Mouse (Mus musculus) layer of hippocampus, postnatal 10 days (tissue): ENCODE measurements around the gene Anapc11. TPM values are rescaled to one million over a fixed set of nuclear protein-coding genes. Genes with fewer than 3 reads are reported as not detected.
A peak's percentile ranks its signal among the peaks of the same experiment; 100 is the strongest.
"Not testable (repeated sequence)": the region's sequence is repeated elsewhere in the genome, so short reads cannot be mapped to it uniquely, and the experiment has no call there.

Experiments used
- DNase-seq, 2 experiments: peaks; one replicate each; pipeline ENCODE4 v3.0.0; 2021; ENCODE audit warnings: low spot score in 2 of 2
- long read RNA-seq: library from polyadenylated mRNA; stranded (forward); transcript quantifications from one replicate; pipeline ENCODE4 v2.0.0, GENCODE M21; 2023
- total RNA-seq, 2 experiments: library from RNA; stranded (reverse); gene quantifications; 2 replicates each; pipeline ENCODE4 v1.2.3; 2021

Anapc11 gene
- 100 to 1,000 TPM in 1 of 2 experiments, 10 to 100 TPM in 1; 93.5 to 107 TPM for total RNA-seq
- long read RNA-seq, transcript Anapc11-201 (3 exons, 3,229 nt): major isoform, 87 of 157 reads
- long read RNA-seq, transcript Anapc11-202 (3 exons, 962 nt): minor isoform, 54 of 157 reads
- long read RNA-seq, partial matches to known transcripts: 10 of 157 reads
- long read RNA-seq, other reads (novel, unspliced or antisense): 6 of 157 reads

GRCm38 (mm10) chr11:120598283-120598989, at the start of gene Anapc11, which contains the start of gene Alyref:
TSS of gene Anapc11 (plus strand) at chr11:120598421.
TSS of gene Alyref (minus strand) at chr11:120598365.
- peak; percentile 87 to 93 for DNase-seq

DNA sequence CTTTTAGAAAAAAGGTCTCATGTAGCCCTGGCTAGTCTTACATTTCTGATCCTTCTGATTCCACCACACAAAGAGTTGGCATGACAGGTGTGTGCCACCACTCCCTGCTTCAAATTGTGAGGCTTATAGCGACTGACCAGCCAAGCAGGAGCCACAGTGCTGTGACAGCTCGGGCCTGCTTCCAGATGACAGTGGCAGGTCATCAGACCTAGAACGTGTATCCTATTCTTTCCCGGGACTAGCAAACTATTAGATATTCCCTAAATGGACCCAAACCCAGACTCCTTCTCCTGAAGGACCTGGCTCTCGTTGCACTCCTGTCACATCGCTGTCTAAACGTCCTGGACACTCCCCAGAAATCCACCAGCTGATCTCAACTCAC, 49.4 kb upstream of the Anapc11 start:
- no peak for DNase-seq

- peak; percentile 90 to 95 for DNase-seq
Measured at GRCm38 (mm10) chr11:120549168-120549945, 48.9 kb upstream of the Anapc11 start, which contains the start of gene Mcrip1. TSS of gene Mcrip1 (minus strand) at chr11:120549727.

GRCm38 (mm10) chr11:120549986-120550809, 48.0 kb upstream of the Anapc11 start:
- DNase-seq: peak in 1 of 2 experiments; percentile 28

- no peak for DNase-seq
Measured at GRCm38 (mm10) chr11:120550810-120551440, 47.3 kb upstream of the Anapc11 start, which contains the start of gene Ppp1r27. TSS of gene Ppp1r27 (minus strand) at chr11:120551132.

- DNase-seq: no peak
Measured at GRCm38 (mm10) chr11:120552736-120553135, 45.5 kb upstream of the Anapc11 start.

DNA sequence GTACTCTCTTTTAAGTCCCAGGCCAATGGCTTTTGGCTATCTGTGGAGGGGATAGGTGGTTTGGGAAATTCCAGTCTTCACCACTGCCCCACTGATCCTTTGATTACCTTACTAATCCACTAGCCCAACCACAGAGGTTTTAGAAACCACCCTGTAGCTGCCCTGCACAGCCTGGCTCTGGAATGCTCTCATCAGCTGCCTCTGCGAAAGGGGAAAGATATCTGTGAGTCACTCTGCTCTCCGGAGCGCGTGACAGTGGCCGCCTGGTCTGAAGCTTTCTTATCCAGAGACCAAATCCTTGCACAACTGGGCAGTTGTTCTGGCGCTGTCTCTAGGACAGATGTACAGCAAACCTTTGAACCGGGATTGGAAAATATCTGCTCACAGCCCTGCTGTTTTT, 43.4 kb upstream of the Anapc11 start:
- DNase-seq: no peak

DNA sequence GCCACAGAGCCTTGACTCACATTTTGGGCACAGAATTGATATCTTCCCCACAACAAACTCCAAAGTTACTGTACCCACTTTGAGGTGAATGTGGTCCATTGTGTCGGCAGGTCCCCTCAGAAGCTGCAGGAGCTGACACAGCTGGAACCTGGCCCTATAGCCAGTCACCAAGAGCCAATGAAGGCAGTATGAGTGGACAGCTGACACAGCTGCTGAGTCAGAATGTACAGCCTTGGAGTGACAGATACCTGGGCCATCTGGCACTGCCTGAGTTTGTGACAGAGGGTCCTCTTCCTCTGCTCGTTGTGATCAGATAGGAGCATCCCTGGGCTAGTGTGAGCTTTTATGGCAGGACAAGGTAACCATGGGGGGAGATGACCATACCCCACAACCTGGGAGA, 43.0 kb upstream of the Anapc11 start:
- no peak for DNase-seq

DNA sequence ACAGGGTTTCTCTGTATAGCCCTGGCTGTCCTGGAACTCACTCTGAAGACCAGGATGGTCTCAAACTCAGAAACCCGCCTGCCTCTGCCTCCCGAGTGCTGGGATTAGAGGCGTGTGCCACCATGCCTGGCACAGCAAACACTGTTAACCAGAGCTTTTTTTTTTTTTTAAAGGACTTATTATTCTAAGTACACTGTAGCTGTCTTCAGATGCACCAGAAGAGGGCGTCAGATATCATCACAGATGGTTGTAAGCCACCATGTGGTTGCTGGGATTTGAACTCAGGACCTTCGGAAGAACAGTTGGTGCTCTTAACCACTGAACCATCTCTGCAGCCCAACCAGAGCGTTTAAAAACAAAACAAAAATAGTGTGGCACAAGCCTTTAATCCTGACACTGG, 39.4 kb upstream of the Anapc11 start:
- not testable (repeated sequence) for DNase-seq

- DNase-seq: no peak
Measured at GRCm38 (mm10) chr11:120560952-120561728, 37.1 kb upstream of the Anapc11 start.

DNA sequence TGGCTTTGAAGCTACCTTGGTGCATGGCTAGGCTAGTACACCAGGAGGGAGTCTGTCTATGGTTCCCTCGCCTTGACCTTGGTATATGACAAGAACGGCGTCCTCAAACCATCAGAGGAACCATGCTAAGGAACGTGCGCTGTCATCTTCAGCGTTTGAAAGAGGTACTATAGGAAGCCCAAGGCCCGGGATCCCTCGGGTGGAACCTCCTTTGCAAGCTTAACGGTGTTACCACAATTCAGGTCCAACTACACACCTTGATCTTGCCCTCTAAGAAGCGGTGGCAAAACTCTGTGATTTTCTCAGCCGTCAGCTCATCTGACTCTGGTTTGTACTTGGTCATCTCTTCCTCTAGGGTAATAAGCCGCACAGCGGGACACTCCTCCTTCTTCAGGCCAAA, 35.3 kb upstream of the Anapc11 start:
- no peak for DNase-seq

DNA sequence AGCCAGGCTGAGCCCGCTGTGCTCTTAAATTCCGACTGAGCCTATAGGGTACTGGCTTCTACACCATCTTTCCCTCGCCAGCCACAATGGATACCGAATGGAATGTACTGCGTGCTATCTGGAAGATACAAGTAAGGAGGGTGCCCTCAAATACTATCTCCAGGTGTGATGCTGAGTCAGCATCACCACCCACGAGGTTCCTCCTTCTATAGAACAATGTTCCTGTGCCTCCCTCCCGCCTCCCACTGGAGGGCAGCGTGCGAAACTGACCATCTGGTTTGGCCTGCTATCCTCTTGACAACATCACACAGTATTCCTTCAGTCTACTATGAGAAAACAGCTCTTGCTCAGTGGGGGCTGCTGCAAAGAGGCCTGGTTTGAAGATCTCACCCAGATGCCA, 33.1 kb upstream of the Anapc11 start:
- DNase-seq: no peak

DNA sequence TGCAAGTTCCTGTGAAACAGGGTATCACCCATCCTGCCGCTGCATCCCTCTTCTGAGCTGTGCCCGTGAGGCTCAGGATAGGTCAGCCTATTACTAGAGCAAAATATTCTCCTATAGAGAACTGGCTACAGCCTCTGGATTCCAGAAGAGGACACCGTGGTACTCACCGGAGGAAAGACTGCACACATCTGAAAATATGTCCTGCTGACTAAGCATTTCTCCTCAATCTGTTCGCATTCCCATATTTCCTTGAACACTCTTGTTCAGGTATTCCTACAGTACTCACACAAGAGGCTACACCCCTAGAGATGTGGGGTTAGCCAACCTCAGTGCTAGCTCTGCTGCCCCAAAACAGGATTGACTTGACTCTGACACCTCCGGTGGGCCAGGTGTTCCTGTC, 29.9 kb upstream of the Anapc11 start:
- DNase-seq: no peak

GRCm38 (mm10) chr11:120571122-120571521, 27.1 kb upstream of the Anapc11 start:
- no peak for DNase-seq

DNA sequence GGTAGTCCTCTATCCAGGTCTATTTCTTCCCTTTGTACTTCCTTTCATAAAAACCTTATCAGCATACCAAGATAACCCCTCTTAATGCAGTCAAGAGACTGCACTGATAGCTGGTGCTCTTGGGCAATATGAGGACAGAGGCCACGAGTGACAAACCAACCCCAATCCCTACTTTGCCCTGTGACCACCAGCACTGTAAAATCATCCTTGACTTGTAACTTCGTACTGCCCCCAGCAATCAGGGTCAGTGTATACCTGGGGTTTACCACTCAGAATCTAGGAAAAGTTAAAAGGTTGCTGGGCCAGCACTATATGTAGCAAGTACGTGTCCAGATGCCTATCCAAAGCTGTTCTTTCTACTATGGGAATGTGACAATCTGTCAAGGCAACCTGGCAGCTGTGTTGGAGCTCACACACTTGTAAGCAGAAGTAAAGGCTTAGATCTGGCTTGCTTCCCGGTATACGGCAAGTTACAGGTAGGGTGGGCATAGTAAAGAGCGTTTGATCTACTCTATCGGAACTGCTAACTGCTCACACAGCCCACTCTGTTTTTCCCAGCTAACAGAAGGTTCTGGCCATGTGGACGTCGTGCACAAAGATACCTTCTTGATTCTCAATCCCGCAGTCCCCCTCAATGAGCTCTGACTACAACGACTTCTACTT, 26.3 kb upstream of the Anapc11 start:
- no peak for DNase-seq

- DNase-seq: no peak
Measured at GRCm38 (mm10) chr11:120572417-120572751, 25.8 kb upstream of the Anapc11 start.

DNA sequence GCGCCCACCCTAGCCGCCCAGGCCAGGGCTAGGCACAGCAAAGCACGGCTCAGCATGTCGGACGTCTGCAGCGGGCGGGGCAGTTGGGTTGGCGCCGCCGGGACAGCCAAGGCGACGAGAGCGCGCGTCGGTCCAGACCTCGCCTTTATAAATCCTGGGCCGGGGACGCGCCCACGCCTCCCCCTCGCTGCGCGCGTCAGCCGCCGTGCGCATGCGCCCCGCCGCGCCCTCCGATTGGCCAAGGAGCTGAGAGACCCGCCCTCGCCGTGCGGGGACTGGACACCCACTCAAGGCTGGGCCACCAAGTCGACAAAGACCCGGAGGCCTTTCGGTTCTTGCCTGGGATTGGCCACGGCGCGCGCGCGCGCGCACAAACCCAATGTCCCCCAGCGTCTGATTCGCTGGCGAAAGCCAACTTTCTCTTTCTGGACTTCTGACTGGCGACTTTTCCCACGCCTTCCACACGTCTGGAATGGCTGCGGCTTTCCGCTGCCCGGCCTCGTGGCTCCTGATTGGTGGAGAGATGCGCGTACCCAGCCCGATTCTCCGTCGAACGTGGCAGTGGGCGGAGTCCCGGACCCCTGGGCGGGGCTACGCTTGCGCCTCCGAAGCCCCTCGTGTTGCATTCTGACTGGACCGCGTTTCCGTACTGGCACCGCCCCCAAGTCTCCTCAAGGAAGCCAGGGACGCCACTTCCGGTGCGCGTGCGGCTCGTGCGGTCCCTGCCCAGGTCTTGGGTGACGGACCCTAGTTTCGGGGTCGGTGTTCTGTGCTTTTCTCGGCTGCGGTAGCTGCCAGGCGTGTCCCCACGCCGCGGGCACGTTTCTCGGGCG, 25.3 kb upstream of the Anapc11 start, which contains the start of gene P4hb:
Gene P4hb, minus strand, starts transcription at position 502 of the 833 bp plus-strand sequence.
- DNase-seq: peak; percentile 99

- peak in 1 of 2 experiments; percentile 22 for DNase-seq
Measured at GRCm38 (mm10) chr11:120573585-120574277, 24.5 kb upstream of the Anapc11 start.
